Mouse (Mus musculus) thymus, adult 2 months (tissue): ENCODE measurements at regions not wholly inside any gene's neighbourhood (a gene's known extent, or its start where the extent isn't known, plus 50 kb on each side); places are given as distances from the start of the nearest gene placed in this dataset.

Experiments
- DNase-seq: peaks from one replicate; pipeline ENCODE4 v3.0.0; 2021
- H3K27ac ChIP-seq: fragments of 200-500 bp; 2 replicates; pipeline ENCODE4 v1.5.1; 2012; ENCODE audit warnings: low read length, control low read depth; ENCODE audit not compliant: control insufficient read depth, insufficient read depth
- H3K27me3 ChIP-seq: fragments of 200-500 bp; 2 replicates; pipeline ENCODE4 v1.6.1; 2012; ENCODE audit warnings: mild to moderate bottlenecking, low read length, moderate library complexity, mixed read lengths; ENCODE audit not compliant: control insufficient read depth, insufficient read depth
- H3K36me3 ChIP-seq: fragments of 200-500 bp; 2 replicates; pipeline ENCODE4 v1.6.1; 2012; ENCODE audit warnings: mild to moderate bottlenecking, low read length, moderate library complexity; ENCODE audit not compliant: control insufficient read depth, insufficient read depth
- H3K4me1 ChIP-seq: fragments of 200-500 bp; replicated peaks from 2 replicates; pipeline ENCODE4 v1.6.1; 2012; ENCODE audit warnings: low read length; ENCODE audit not compliant: control insufficient read depth, insufficient read depth
- H3K4me3 ChIP-seq: fragments of 200-500 bp; 2 replicates; pipeline ENCODE4 v1.5.1; 2012; ENCODE audit warnings: mild to moderate bottlenecking, low read length, control low read depth, moderate library complexity; ENCODE audit not compliant: control insufficient read depth, insufficient read depth
- CTCF ChIP-seq: fragments of 200-500 bp; IDR thresholded peaks from 2 replicates; pipeline ENCODE4 v1.5.1; 2012; ENCODE audit warnings: mild to moderate bottlenecking, control low read depth, low read length, moderate library complexity, borderline replicate concordance; ENCODE audit not compliant: control insufficient read depth, poor library complexity, insufficient read depth; ENCODE audit errors: extremely low read depth
- POLR2A ChIP-seq: fragments of 200-500 bp; IDR thresholded peaks from 2 replicates; pipeline ENCODE4 v1.6.1; 2012; ENCODE audit warnings: mild to moderate bottlenecking, low read length, control low read depth, moderate library complexity; ENCODE audit not compliant: control insufficient read depth, poor library complexity, insufficient read depth; ENCODE audit errors: extremely low read depth
- WGBS: fragments of 180-500 bp; shearing (Covaris S2); methylation state at CpG from one replicate; pipeline ENCODE4 v1.1.7; 2018; 5-methylcytosine and 5-hydroxymethylcytosine counted together

- DNase-seq, result no peak
- no peak overlapping the region for H3K4me3 ChIP-seq
- H3K27me3 ChIP-seq, result no peaks in the 10 kb centered on the region
- H3K27ac ChIP-seq, result no peak overlapping the region
- no peaks in the 10 kb centered on the region for H3K4me1 ChIP-seq
- H3K36me3 ChIP-seq, result no peaks in the 10 kb centered on the region
- 74% methylated on average over 11 of the region's 11 CpGs for WGBS
- TF ChIP-seq POLR2A, result no peak
- no peak for TF ChIP-seq CTCF
These were observed 1605.4 kb upstream of the Gulo start for GRCm38 (mm10) chr14:67614369-67614768.

DNA sequence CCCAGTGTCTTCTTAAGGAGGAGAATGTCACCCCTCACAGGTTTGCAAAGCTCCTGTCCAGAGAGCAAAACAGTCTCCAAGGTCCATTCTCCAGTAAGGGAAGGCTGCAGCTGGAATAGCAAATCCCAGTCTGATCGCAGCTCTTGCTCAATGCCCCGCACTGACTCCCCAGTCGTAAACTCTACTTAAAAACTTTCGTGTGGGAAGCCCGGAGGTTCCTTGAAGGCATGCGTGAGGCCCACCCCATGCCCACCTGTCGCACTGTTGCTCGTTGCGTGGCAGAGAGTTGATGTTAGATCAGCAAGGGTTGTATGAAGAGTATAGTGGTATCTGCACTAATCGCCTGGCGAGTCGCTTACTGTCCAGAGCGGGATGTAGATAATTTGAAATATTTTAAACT lies 1604.7 kb upstream of the Gulo start:
- H3K36me3 ChIP-seq, result no peaks in the 10 kb centered on the region
- no peaks in the 10 kb centered on the region for H3K4me1 ChIP-seq
- no peak for DNase-seq
- no peaks in the 10 kb centered on the region for H3K27me3 ChIP-seq
- H3K4me3 ChIP-seq, result no peak overlapping the region
- no peak for TF ChIP-seq CTCF
- no peak for TF ChIP-seq POLR2A
- 84% methylated on average over 13 of the region's 13 CpGs for WGBS
- H3K27ac ChIP-seq, result no peak overlapping the region

DNA sequence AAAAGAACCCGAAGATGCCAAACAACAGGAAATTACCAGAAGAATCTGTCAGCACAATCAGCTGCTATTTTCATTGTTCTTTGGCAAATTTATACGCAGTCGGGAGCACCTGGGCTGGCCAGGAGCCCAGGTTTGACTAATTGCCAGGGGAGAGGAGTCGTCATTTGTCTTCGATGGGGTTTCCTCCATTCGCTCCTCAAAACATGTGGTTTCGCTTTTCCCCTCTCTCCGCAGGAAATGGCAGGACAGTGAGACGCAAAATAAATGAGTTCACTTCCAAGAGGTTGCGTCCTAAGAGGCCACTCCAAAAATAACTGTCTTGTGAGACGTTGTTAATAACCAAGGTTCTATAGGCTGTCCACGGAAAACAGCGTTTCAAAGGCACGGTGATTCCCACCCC lies 1604.2 kb upstream of the Gulo start:
- H3K4me1 ChIP-seq, result no peaks in the 10 kb centered on the region
- no peak for TF ChIP-seq CTCF
- no peak for TF ChIP-seq POLR2A
- H3K27ac ChIP-seq, result no peak overlapping the region
- H3K36me3 ChIP-seq, result no peaks in the 10 kb centered on the region
- H3K27me3 ChIP-seq, result 0 out of 2 replicates have a peak, but pooled peaks cover 2% of the 10 kb centered on the region
- WGBS, result 21% methylated on average over 14 of the region's 14 CpGs
- DNase-seq, result no peak
- H3K4me3 ChIP-seq, result no peak overlapping the region

DNA sequence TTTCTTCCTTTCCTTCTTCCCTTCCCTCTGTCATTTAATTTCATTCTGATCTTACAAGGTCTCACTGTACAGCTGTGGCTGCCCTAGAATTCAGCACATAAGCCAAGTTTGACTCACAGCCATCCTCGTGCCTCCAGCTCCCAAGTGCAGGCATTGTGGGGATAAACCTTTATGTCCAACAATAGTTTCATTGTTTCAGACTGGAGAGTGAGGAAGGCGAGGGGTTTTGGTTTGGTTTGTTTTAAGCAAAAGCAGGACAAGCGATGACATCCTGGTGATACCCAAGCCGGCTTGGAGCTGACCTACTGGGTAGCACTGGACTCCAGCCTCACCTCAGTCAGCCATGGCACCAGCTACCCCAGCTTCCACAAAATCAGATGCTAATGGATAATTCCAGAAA lies 1603.5 kb upstream of the Gulo start:
- WGBS, result 44% methylated on average over 4 of the region's 4 CpGs
- H3K4me3 ChIP-seq, result no peak overlapping the region
- no peak for DNase-seq

GRCm38 (mm10) chr14:67608262-67608661 lies 1599.3 kb upstream of the Gulo start:
- 24% methylated on average over 20 of the region's 20 CpGs for WGBS
- Histone ChIP-seq H3K36me3 (no peaks in the 10 kb centered on the region), H3K27me3 (0 out of 2 replicates have a peak, but pooled peaks cover 3% of the 10 kb centered on the region), H3K4me1 (no peaks in the 10 kb centered on the region), H3K4me3 (no peak overlapping the region), H3K27ac (no peak overlapping the region)
- TF ChIP-seq POLR2A, result no peak
- TF ChIP-seq CTCF, result no peak
- DNase-seq, result no peak

More for the DNA sequence above, 1603.5 kb upstream of the Gulo start:
- TF ChIP-seq CTCF (no peak), POLR2A (no peak)
- Histone ChIP-seq H3K27me3 (0 out of 2 replicates have a peak, but pooled peaks cover 3% of the 10 kb centered on the region), H3K4me1 (no peaks in the 10 kb centered on the region), H3K27ac (no peak overlapping the region), H3K36me3 (no peaks in the 10 kb centered on the region)

DNA sequence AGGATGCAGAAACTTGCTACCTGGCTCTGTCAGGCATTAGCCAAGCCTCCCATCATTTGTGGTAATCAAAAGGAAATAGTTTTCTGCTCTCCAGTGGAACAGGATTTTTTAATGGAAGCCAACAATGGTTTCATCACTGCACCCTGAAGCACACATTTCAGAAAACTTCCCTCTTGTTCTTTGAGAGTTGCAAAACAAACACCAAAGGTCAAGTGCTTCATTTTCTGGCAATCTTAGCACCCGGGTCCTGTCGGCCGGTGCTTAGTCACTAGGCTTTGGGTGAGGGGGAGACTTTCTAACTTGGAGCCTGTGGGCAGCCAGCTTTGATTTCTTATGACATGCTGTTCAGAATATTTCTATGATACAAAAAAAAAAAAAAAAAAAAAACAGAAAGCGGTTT lies 1594.0 kb upstream of the Gulo start:
- TF ChIP-seq POLR2A, result no peak
- TF ChIP-seq CTCF, result no peak
- no peak for DNase-seq
- 78% methylated on average over 4 of the region's 4 CpGs for WGBS
- Histone ChIP-seq H3K36me3 (no peaks in the 10 kb centered on the region), H3K27ac (no peak overlapping the region), H3K27me3 (no peaks in the 10 kb centered on the region), H3K4me1 (no peaks in the 10 kb centered on the region), H3K4me3 (no peak overlapping the region)

DNA sequence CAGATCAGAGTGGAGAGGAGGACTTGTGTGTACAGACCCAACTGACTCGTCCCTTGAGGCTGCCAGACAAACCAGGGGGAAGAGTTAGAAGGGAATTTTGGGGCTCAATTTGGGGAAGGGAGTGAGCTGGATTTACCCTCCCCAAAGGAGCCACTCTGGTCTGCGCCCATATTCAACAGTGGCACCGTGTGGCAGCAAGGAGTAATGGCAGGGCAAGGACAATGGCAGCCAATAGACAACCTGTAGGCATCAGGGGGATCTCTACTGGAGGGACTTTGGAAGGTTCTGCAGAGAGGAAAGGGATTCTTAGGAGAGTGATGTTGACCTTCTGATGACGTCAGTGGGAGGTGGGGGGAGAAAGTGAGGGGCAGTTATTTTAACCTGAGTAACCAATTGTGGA lies 1590.7 kb upstream of the Gulo start:
- no peaks in the 10 kb centered on the region for H3K36me3 ChIP-seq
- WGBS, result 22% methylated on average over 4 of the region's 4 CpGs
- no peaks in the 10 kb centered on the region for H3K4me1 ChIP-seq
- no peak overlapping the region for H3K4me3 ChIP-seq
- TF ChIP-seq POLR2A (no peak), CTCF (no peak)
- no peak for DNase-seq
- H3K27me3 ChIP-seq, result no peaks in the 10 kb centered on the region
- H3K27ac ChIP-seq, result no peak overlapping the region
